Mouse (Mus musculus): ENCODE data around the gene Elovl2. TPM values are rescaled to one million over a fixed set of nuclear protein-coding genes. Genes with fewer than 3 reads are reported as not detected.
"Not testable (repeated sequence)": the region's sequence is repeated elsewhere in the genome, so short reads cannot be mapped to it uniquely, and the experiment has no call there.

Elovl2 gene
- polyA plus RNA-seq, 1 experiment from 2014 or later, result 0.92 TPM

GRCm38 (mm10) chr13:41252736-41253135, 32.5 kb upstream of the Elovl2 start:
- no peak for ATAC-seq (ENCODE audit: insufficient number of reproducible peaks, insufficient read depth, low FRiP score, low read depth)
- Histone ChIP-seq H3K27me3 (ENCODE audit: control insufficient read depth, insufficient read depth, low read length) (no peaks in the 10 kb centered on the region), H3K4me2 (ENCODE audit: low read length) (no peak overlapping the region), H3K36me3 (ENCODE audit: control insufficient read depth, insufficient read depth, low read length) (no peaks in the 10 kb centered on the region), H3K9ac (ENCODE audit: low read length) (no peak overlapping the region), H3K4me1 (ENCODE audit: control insufficient read depth in 2 of 2, insufficient read depth in 2 of 2, low read length in 2 of 2) (peaks cover 2 to 11% of the 10 kb centered on the region in 2 experiments; a peak in 2 of 4 replicates), H3K4me3 (ENCODE audit: control insufficient read depth in 1 of 2, insufficient read depth in 1 of 2, low read depth in 1 of 2, low read length in 2 of 2) (no peak overlapping the region), H3K27ac (replicated peaks in 1 of 2; ENCODE audit: control insufficient read depth in 1 of 2, insufficient read depth in 1 of 2, low read depth in 2 of 2, low read length in 2 of 2) (no peak overlapping the region), H3K9me3 (ENCODE audit: control insufficient read depth, low read length) (no peaks in the 10 kb centered on the region)
- 94% methylated on average over 7 of the region's 7 CpGs for WGBS

DNA sequence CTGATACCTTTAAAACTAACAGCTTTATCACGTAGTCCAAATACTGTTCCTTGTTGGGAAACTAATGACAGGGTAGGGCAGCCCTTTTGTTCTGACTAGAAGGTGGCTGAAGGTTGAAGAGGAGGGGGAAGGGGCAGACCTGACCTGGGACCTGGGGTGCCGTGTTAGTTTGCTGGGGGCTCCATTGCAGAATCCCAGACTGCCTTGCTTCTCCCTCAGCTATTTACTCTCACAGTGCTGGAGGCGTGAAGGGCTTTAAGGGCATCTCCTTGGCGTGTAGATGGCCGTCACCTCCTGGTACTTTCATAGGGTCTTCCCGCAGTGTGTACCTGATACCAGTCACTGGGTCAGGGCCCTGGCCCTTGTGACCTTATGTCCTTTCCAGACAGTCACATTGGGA, 31.9 kb upstream of the Elovl2 start:
- peaks cover 2 to 11% of the 10 kb centered on the region in 2 experiments; a peak in 2 of 4 replicates for H3K4me1 ChIP-seq (ENCODE audit: control insufficient read depth in 2 of 2, insufficient read depth in 2 of 2, low read length in 2 of 2)
- no peak overlapping the region for H3K9ac ChIP-seq (ENCODE audit: low read length)
- H3K9me3 ChIP-seq (ENCODE audit: control insufficient read depth, low read length), result no peaks in the 10 kb centered on the region
- no peak overlapping the region for H3K4me3 ChIP-seq (ENCODE audit: control insufficient read depth in 1 of 2, insufficient read depth in 1 of 2, low read depth in 1 of 2, low read length in 2 of 2)
- no peak for ATAC-seq (ENCODE audit: insufficient number of reproducible peaks, insufficient read depth, low FRiP score, low read depth)
- no peaks in the 10 kb centered on the region for H3K36me3 ChIP-seq (ENCODE audit: control insufficient read depth, insufficient read depth, low read length)
- H3K27ac ChIP-seq (replicated peaks in 1 of 2; ENCODE audit: control insufficient read depth in 1 of 2, insufficient read depth in 1 of 2, low read depth in 2 of 2, low read length in 2 of 2), result no peak overlapping the region
- H3K27me3 ChIP-seq (ENCODE audit: control insufficient read depth, insufficient read depth, low read length), result no peaks in the 10 kb centered on the region
- no peak overlapping the region for H3K4me2 ChIP-seq (ENCODE audit: low read length)
- WGBS, result 80% methylated on average over 6 of the region's 6 CpGs

- Histone ChIP-seq H3K36me3 (ENCODE audit: control insufficient read depth, insufficient read depth, low read length) (no peaks in the 10 kb centered on the region), H3K4me1 (ENCODE audit: control insufficient read depth in 2 of 2, insufficient read depth in 2 of 2, low read length in 2 of 2) (peaks cover 2 to 11% of the 10 kb centered on the region in 2 experiments; a peak in 2 of 4 replicates), H3K9ac (ENCODE audit: low read length) (no peak overlapping the region), H3K9me3 (ENCODE audit: control insufficient read depth, low read length) (no peaks in the 10 kb centered on the region), H3K27me3 (ENCODE audit: control insufficient read depth, insufficient read depth, low read length) (no peaks in the 10 kb centered on the region), H3K27ac (replicated peaks in 1 of 2; ENCODE audit: control insufficient read depth in 1 of 2, insufficient read depth in 1 of 2, low read depth in 2 of 2, low read length in 2 of 2) (no peak overlapping the region), H3K4me3 (ENCODE audit: control insufficient read depth in 1 of 2, insufficient read depth in 1 of 2, low read depth in 1 of 2, low read length in 2 of 2) (no peak overlapping the region), H3K4me2 (ENCODE audit: low read length) (no peak overlapping the region)
- 73% methylated on average over 5 of the region's 5 CpGs for WGBS
- ATAC-seq (ENCODE audit: insufficient number of reproducible peaks, insufficient read depth, low FRiP score, low read depth), result no peak
Observed at GRCm38 (mm10) chr13:41251667-41252066, 31.5 kb upstream of the Elovl2 start.

- not testable (repeated sequence) for ATAC-seq (ENCODE audit: insufficient number of reproducible peaks, insufficient read depth, low FRiP score, low read depth); H3K36me3 ChIP-seq (ENCODE audit: control insufficient read depth, insufficient read depth, low read length); H3K9ac ChIP-seq (ENCODE audit: low read length); H3K9me3 ChIP-seq (ENCODE audit: control insufficient read depth, low read length); H3K4me3 ChIP-seq (ENCODE audit: control insufficient read depth in 1 of 2, insufficient read depth in 1 of 2, low read depth in 1 of 2, low read length in 2 of 2); H3K27me3 ChIP-seq (ENCODE audit: control insufficient read depth, insufficient read depth, low read length); H3K27ac ChIP-seq (replicated peaks in 1 of 2; ENCODE audit: control insufficient read depth in 1 of 2, insufficient read depth in 1 of 2, low read depth in 2 of 2, low read length in 2 of 2)
- 96% methylated on average over 5 of the region's 5 CpGs for WGBS
- peaks cover 2 to 11% of the 10 kb centered on the region in 2 experiments; a peak in 2 of 4 replicates for H3K4me1 ChIP-seq (ENCODE audit: control insufficient read depth in 2 of 2, insufficient read depth in 2 of 2, low read length in 2 of 2)
- H3K4me2 ChIP-seq (ENCODE audit: low read length), result peak overlapping the region; percentile 89
Observed at GRCm38 (mm10) chr13:41251232-41251631, 31.0 kb upstream of the Elovl2 start.

- Histone ChIP-seq H3K9ac (ENCODE audit: low read length) (peak overlapping the region; percentile 77), H3K36me3 (ENCODE audit: control insufficient read depth, insufficient read depth, low read length) (no peaks in the 10 kb centered on the region), H3K9me3 (ENCODE audit: control insufficient read depth, low read length) (no peaks in the 10 kb centered on the region), H3K27ac (replicated peaks in 1 of 2; ENCODE audit: control insufficient read depth in 1 of 2, insufficient read depth in 1 of 2, low read depth in 2 of 2, low read length in 2 of 2) (peak overlapping the region in 1 of 2 experiments; percentile 85; a peak in 2 of 4 replicates), H3K4me3 (ENCODE audit: control insufficient read depth in 1 of 2, insufficient read depth in 1 of 2, low read depth in 1 of 2, low read length in 2 of 2) (peak overlapping the region; percentile 73 to 75), H3K27me3 (ENCODE audit: control insufficient read depth, insufficient read depth, low read length) (no peaks in the 10 kb centered on the region), H3K4me1 (ENCODE audit: control insufficient read depth in 2 of 2, insufficient read depth in 2 of 2, low read length in 2 of 2) (peaks cover 2 to 11% of the 10 kb centered on the region in 2 experiments; a peak in 2 of 4 replicates), H3K4me2 (ENCODE audit: low read length) (peak overlapping the region; percentile 89)
- ATAC-seq (ENCODE audit: insufficient number of reproducible peaks, insufficient read depth, low FRiP score, low read depth), result no peak
- under 1% methylated on average over 27 of the region's 27 CpGs for WGBS
Observed at GRCm38 (mm10) chr13:41250318-41250981, 30.2 kb upstream of the Elovl2 start.

DNA sequence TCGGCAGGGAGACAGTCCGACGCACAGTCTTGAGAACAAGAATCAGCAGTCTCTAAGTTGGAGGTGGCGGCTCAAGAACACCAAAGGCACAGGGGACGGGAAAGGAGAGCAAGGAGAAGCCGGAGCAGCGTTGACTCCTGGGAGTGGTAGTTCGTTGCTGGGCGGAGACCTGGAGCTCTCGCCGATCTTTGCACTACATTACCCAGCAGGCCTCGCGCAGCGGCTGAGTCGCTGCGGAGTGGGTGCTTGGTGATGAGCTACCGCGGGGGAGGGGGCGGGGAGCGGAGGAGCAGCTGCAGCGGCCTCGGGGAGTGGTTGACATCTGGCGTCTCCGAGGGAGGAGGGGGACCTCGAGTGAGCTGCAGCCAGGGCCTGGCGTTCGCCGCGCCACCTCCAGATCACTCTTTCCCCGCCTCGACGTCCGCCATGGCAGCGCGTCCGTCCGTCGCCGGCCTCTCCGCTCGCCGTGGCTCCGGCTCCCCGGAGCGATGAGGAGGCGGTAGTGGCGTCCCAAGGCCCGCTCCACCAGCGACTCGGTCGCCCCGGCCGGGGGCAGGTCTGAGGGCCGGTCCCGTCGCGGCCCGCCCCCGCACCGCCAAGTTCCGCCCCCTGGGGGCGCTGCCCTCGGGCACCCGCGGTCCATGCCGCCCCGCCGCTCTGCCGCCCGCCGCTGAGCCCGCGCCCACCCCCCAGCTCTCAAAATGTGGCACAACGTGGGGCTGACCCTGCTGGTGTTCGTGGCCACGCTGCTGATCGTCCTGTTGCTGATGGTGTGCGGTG, 29.5 kb upstream of the Elovl2 start, which contains the start of gene Smim13:
TSS of gene Smim13 (plus strand) at position 307 of the 780 bp plus-strand sequence.
- H3K9ac ChIP-seq (ENCODE audit: low read length), result peak within 1 kb of the TSS; percentile 77
- under 1% methylated on average over 53 of the region's 78 CpGs for WGBS
- peak within 1 kb of the TSS; percentile 73 to 75 for H3K4me3 ChIP-seq (ENCODE audit: control insufficient read depth in 1 of 2, insufficient read depth in 1 of 2, low read depth in 1 of 2, low read length in 2 of 2)
- no peaks in the 10 kb centered on the region for H3K27me3 ChIP-seq (ENCODE audit: control insufficient read depth, insufficient read depth, low read length)
- ATAC-seq (ENCODE audit: insufficient number of reproducible peaks, insufficient read depth, low FRiP score, low read depth), result peak; percentile 95
- H3K4me1 ChIP-seq (ENCODE audit: control insufficient read depth in 2 of 2, insufficient read depth in 2 of 2, low read length in 2 of 2), result peaks cover 2 to 11% of the 10 kb centered on the region in 2 experiments; a peak in 3 of 4 replicates
- H3K4me2 ChIP-seq (ENCODE audit: low read length), result peak within 1 kb of the TSS; percentile 89
- H3K9me3 ChIP-seq (ENCODE audit: control insufficient read depth, low read length), result no peaks in the 10 kb centered on the region
- no peaks in the 10 kb centered on the region for H3K36me3 ChIP-seq (ENCODE audit: control insufficient read depth, insufficient read depth, low read length)
- H3K27ac ChIP-seq (replicated peaks in 1 of 2; ENCODE audit: control insufficient read depth in 1 of 2, insufficient read depth in 1 of 2, low read depth in 2 of 2, low read length in 2 of 2), result peak within 1 kb of the TSS; percentile 79 to 85

GRCm38 (mm10) chr13:41248751-41249520, 28.7 kb upstream of the Elovl2 start:
- Histone ChIP-seq H3K9me3 (ENCODE audit: control insufficient read depth, low read length) (no peaks in the 10 kb centered on the region), H3K27me3 (ENCODE audit: control insufficient read depth, insufficient read depth, low read length) (no peaks in the 10 kb centered on the region), H3K4me3 (ENCODE audit: control insufficient read depth in 1 of 2, insufficient read depth in 1 of 2, low read depth in 1 of 2, low read length in 2 of 2) (peak overlapping the region; percentile 59 to 75), H3K36me3 (ENCODE audit: control insufficient read depth, insufficient read depth, low read length) (no peaks in the 10 kb centered on the region), H3K4me2 (ENCODE audit: low read length) (peak overlapping the region; percentile 89), H3K9ac (ENCODE audit: low read length) (peak overlapping the region; percentile 77), H3K4me1 (ENCODE audit: control insufficient read depth in 2 of 2, insufficient read depth in 2 of 2, low read length in 2 of 2) (peaks cover 4 to 11% of the 10 kb centered on the region in 2 experiments), H3K27ac (replicated peaks in 1 of 2; ENCODE audit: control insufficient read depth in 1 of 2, insufficient read depth in 1 of 2, low read depth in 2 of 2, low read length in 2 of 2) (peak overlapping the region; percentile 67 to 84)
- ATAC-seq (ENCODE audit: insufficient number of reproducible peaks, insufficient read depth, low FRiP score, low read depth), result no peak
- 38% methylated on average over 12 of the region's 12 CpGs for WGBS
